Mouse (Mus musculus): ENCODE results near the gene Yrdc. TPM values are rescaled to one million over a fixed set of nuclear protein-coding genes. Genes with fewer than 3 reads are reported as not detected.
A peak's percentile ranks its signal among the peaks of the same experiment; 100 is the strongest.

Yrdc gene
- polyA plus RNA-seq, 1 experiment from 2014 or later = 35.0 TPM

GRCm38 (mm10) chr4:124894508-124895428, 44.3 kb downstream of the Yrdc start:
- peaks cover 89% of the 10 kb centered on the region for H3K27me3 ChIP-seq
- 2% methylated on average over 83 of the region's 83 CpGs for WGBS
- no peaks in the 10 kb centered on the region for H3K36me3 ChIP-seq
- H3K4me1 ChIP-seq = peaks cover 9% of the 10 kb centered on the region
- no peak overlapping the region for H3K27ac ChIP-seq
- ATAC-seq (replicated peaks; ENCODE audit: low FRiP score) = 0 out of 2 replicates have a peak, but pooled peaks have one; percentile 12
- H3K4me3 ChIP-seq (replicated peaks) = peak overlapping the region; percentile 47
- H3K9me3 ChIP-seq (replicated peaks) = no peaks in the 10 kb centered on the region
- H3K4me2 ChIP-seq = peak overlapping the region; percentile 79
- no peak overlapping the region for H3K9ac ChIP-seq

- H3K36me3 ChIP-seq = no peaks in the 10 kb centered on the region
- H3K4me1 ChIP-seq = peaks cover 9% of the 10 kb centered on the region
- H3K9ac ChIP-seq = no peak overlapping the region
- 55% methylated on average over 10 of the region's 10 CpGs for WGBS
- H3K9me3 ChIP-seq (replicated peaks) = no peaks in the 10 kb centered on the region
- no peak for ATAC-seq (replicated peaks; ENCODE audit: low FRiP score)
- no peak overlapping the region for H3K4me3 ChIP-seq (replicated peaks)
- H3K27ac ChIP-seq = no peak overlapping the region
- H3K4me2 ChIP-seq = no peak overlapping the region
- peaks cover 81% of the 10 kb centered on the region for H3K27me3 ChIP-seq
Observed at GRCm38 (mm10) chr4:124898428-124898827, 47.9 kb downstream of the Yrdc start.

- no peak overlapping the region for H3K4me3 ChIP-seq (replicated peaks)
- H3K27me3 ChIP-seq = peaks cover 74% of the 10 kb centered on the region
- H3K4me1 ChIP-seq = peaks cover 3% of the 10 kb centered on the region
- no peaks in the 10 kb centered on the region for H3K36me3 ChIP-seq
- H3K4me2 ChIP-seq = no peak overlapping the region
- no peak overlapping the region for H3K9ac ChIP-seq
- H3K9me3 ChIP-seq (replicated peaks) = no peaks in the 10 kb centered on the region
- H3K27ac ChIP-seq = no peak overlapping the region
- WGBS = 57% methylated on average over 5 of the region's 5 CpGs
- ATAC-seq (replicated peaks; ENCODE audit: low FRiP score) = no peak
Observed at GRCm38 (mm10) chr4:124899906-124900305, 49.4 kb downstream of the Yrdc start.

Other genes with a start within 250 kb of the Yrdc start
- gene 3100002H09Rik, start 239.9 kb upstream of the Yrdc start, polyA plus RNA-seq (2015; fragmentation: Nextera tagmentation; extraction: Ambion mirVana) = not detected in 2 replicates
- gene Pou3f1, start 193.9 kb upstream of the Yrdc start, polyA plus RNA-seq (2015; fragmentation: Nextera tagmentation; extraction: Ambion mirVana) = 0.62 and 0.69 TPM in 2 replicates
- 78.5 and 81.9 TPM in 2 replicates for gene Utp11, start 157.1 kb upstream of the Yrdc start, polyA plus RNA-seq (2015; fragmentation: Nextera tagmentation; extraction: Ambion mirVana)
- 8.4 and 12.4 TPM in 2 replicates for gene Fhl3, start 150.0 kb upstream of the Yrdc start, polyA plus RNA-seq (2015; fragmentation: Nextera tagmentation; extraction: Ambion mirVana)
- 171 and 175 TPM in 2 replicates for gene Sf3a3, start 135.9 kb upstream of the Yrdc start, polyA plus RNA-seq (2015; fragmentation: Nextera tagmentation; extraction: Ambion mirVana)
- gene Inpp5b, start 108.8 kb upstream of the Yrdc start, polyA plus RNA-seq (2015; fragmentation: Nextera tagmentation; extraction: Ambion mirVana) = 29.6 and 33.7 TPM in 2 replicates
- gene Mtf1, start 48.6 kb upstream of the Yrdc start, polyA plus RNA-seq (2015; fragmentation: Nextera tagmentation; extraction: Ambion mirVana) = 14.2 and 15.5 TPM in 2 replicates
- 46.9 and 50.3 TPM in 2 replicates for gene 1110065P20Rik, start 517 bp downstream of the Yrdc start, polyA plus RNA-seq (2015; fragmentation: Nextera tagmentation; extraction: Ambion mirVana)
- gene Maneal, start 11.5 kb downstream of the Yrdc start, polyA plus RNA-seq (2015; fragmentation: Nextera tagmentation; extraction: Ambion mirVana) = 0.49 and 0.71 TPM in 2 replicates
- gene Epha10, start 30.2 kb downstream of the Yrdc start, polyA plus RNA-seq (2015; fragmentation: Nextera tagmentation; extraction: Ambion mirVana) = 0.10 and 0.21 TPM in 2 replicates
- gene 9930104L06Rik, start 86.4 kb downstream of the Yrdc start, polyA plus RNA-seq (2015; fragmentation: Nextera tagmentation; extraction: Ambion mirVana) = 12.6 and 12.7 TPM in 2 replicates
- 149 and 151 TPM in 2 replicates for gene Cdca8, start 88.6 kb downstream of the Yrdc start, polyA plus RNA-seq (2015; fragmentation: Nextera tagmentation; extraction: Ambion mirVana)
- 30.9 and 32.4 TPM in 2 replicates for gene Rspo1, start 135.8 kb downstream of the Yrdc start, polyA plus RNA-seq (2015; fragmentation: Nextera tagmentation; extraction: Ambion mirVana)
- 83.7 and 91.0 TPM in 2 replicates for gene Gnl2, start 165.9 kb downstream of the Yrdc start, polyA plus RNA-seq (2015; fragmentation: Nextera tagmentation; extraction: Ambion mirVana)
- not detected in 2 replicates for gene Dnali1, start 215.0 kb downstream of the Yrdc start, polyA plus RNA-seq (2015; fragmentation: Nextera tagmentation; extraction: Ambion mirVana)
- gene Snip1, start 216.0 kb downstream of the Yrdc start, polyA plus RNA-seq (2015; fragmentation: Nextera tagmentation; extraction: Ambion mirVana) = 29.0 and 31.0 TPM in 2 replicates
- gene Meaf6, start 234.5 kb downstream of the Yrdc start, polyA plus RNA-seq (2015; fragmentation: Nextera tagmentation; extraction: Ambion mirVana) = 64.1 and 67.8 TPM in 2 replicates

All from kidney, embryonic 15.5 days (tissue).